Mouse (Mus musculus) embryonic facial prominence, embryonic 15.5 days (tissue): ENCODE data around the gene Olfr102. TPM values are rescaled to one million over a fixed set of nuclear protein-coding genes. Genes with fewer than 3 reads are reported as not detected.

ENCODE experiments used
- ATAC-seq: fragments of 200-750 bp; cut with Nextera tagmentation; 2 replicates; pipeline ENCODE4 v1.8.0; 2017; ENCODE audit warnings: low read depth, moderate TSS enrichment; ENCODE audit not compliant: insufficient number of reproducible peaks, low FRiP score, low TSS enrichment
- H3K27ac ChIP-seq: fragments of 300-500 bp; sonication (generic); replicated peaks from 2 replicates; pipeline ENCODE4 v1.5.1; 2015; ENCODE audit warnings: mild to moderate bottlenecking, inconsistent platforms
- H3K27me3 ChIP-seq: fragments of 300-500 bp; sonication (generic); 2 replicates; pipeline ENCODE4 v1.6.1; 2015; ENCODE audit warnings: inconsistent platforms
- H3K36me3 ChIP-seq: fragments of 300-500 bp; sonication (generic); 2 replicates; pipeline ENCODE4 v1.6.1; 2015; ENCODE audit warnings: mild to moderate bottlenecking, inconsistent platforms
- H3K4me1 ChIP-seq: fragments of 300-500 bp; sonication (generic); 2 replicates; pipeline ENCODE4 v1.6.1; 2015; ENCODE audit warnings: inconsistent platforms
- H3K4me2 ChIP-seq: fragments of 300-500 bp; sonication (generic); replicated peaks from 2 replicates; pipeline ENCODE4 v1.6.1; 2015; ENCODE audit warnings: mild to moderate bottlenecking, inconsistent platforms
- H3K4me3 ChIP-seq: fragments of 300-500 bp; sonication (generic); replicated peaks from 2 replicates; pipeline ENCODE4 v1.5.1; 2015; ENCODE audit warnings: mild to moderate bottlenecking, inconsistent platforms
- H3K9ac ChIP-seq: fragments of 300-500 bp; sonication (generic); 2 replicates; pipeline ENCODE4 v1.6.1; 2015; ENCODE audit warnings: inconsistent platforms
- H3K9me3 ChIP-seq: fragments of 300-500 bp; sonication (generic); replicated peaks from 2 replicates; pipeline ENCODE4 v1.6.1; 2016; ENCODE audit warnings: inconsistent platforms
- WGBS: fragments of 180-500 bp; shearing (Covaris S2); methylation state at CpG from one replicate; pipeline ENCODE4 v1.1.7; 2015; 5-methylcytosine and 5-hydroxymethylcytosine counted together
- polyA plus RNA-seq: library from polyadenylated mRNA; unstranded; fragments of >200 nt; fragmentation: Nextera tagmentation; extraction: Ambion mirVana; gene quantifications from 2 replicates; pipeline ENCODE4 v1.2.1, GENCODE M21; 2015

Gene Olfr102
- polyA plus RNA-seq, 1 experiment from 2014 or later, result 0.15 TPM

- no peaks in the 10 kb centered on the region for H3K27me3 ChIP-seq
- H3K4me3 ChIP-seq, result peak within 1 kb of the TSS; percentile 54
- no peaks in the 10 kb centered on the region for H3K36me3 ChIP-seq
- ATAC-seq, result peak; percentile 73; the same call in 1 of the 2 replicates
- H3K9ac ChIP-seq, result no peak within 1 kb of the TSS
- 1% methylated on average over 26 of the region's 26 CpGs for WGBS
- H3K27ac ChIP-seq, result no peak within 1 kb of the TSS
- H3K4me2 ChIP-seq, result peak within 1 kb of the TSS; percentile 91
- 0 out of 2 replicates have a peak, but pooled peaks cover 5% of the 10 kb centered on the region for H3K4me1 ChIP-seq
- H3K9me3 ChIP-seq, result no peaks in the 10 kb centered on the region
Observed at GRCm38 (mm10) chr17:37270058-37270701, 46.7 kb downstream of the Olfr102 start, which contains the start of gene H2-M3. Gene H2-M3, plus strand, starts transcription at chr17:37270220.

GRCm38 (mm10) chr17:37263626-37264025, 53.2 kb downstream of the Olfr102 start, which contains the start of gene Olfr98:
Gene Olfr98, minus strand, starts transcription at chr17:37263749.
- Histone ChIP-seq H3K4me2 (no peak within 1 kb of the TSS), H3K4me1 (no peaks in the 10 kb centered on the region), H3K27ac (no peak within 1 kb of the TSS), H3K36me3 (no peaks in the 10 kb centered on the region), H3K4me3 (no peak within 1 kb of the TSS), H3K9me3 (no peaks in the 10 kb centered on the region), H3K9ac (no peak within 1 kb of the TSS), H3K27me3 (no peaks in the 10 kb centered on the region)
- no peak for ATAC-seq
- 81% methylated on average over 1 of the region's 1 CpGs for WGBS

Other genes starting within 250 kb of the Olfr102 start
- 0.07 TPM in 1 of 2 replicates, not detected in the other for gene Olfr90, start 228.6 kb downstream of the Olfr102 start, polyA plus RNA-seq
- not detected in 2 replicates for gene Olfr91, start 218.8 kb downstream of the Olfr102 start, polyA plus RNA-seq
- not detected in 2 replicates for gene Olfr92, start 197.0 kb downstream of the Olfr102 start, polyA plus RNA-seq
- 0.05 TPM in 1 of 2 replicates, not detected in the other for gene Olfr93, start 155.6 kb downstream of the Olfr102 start, polyA plus RNA-seq
- 0.18 TPM in 1 of 2 replicates, not detected in the other for gene Ubd, start 123.2 kb downstream of the Olfr102 start, polyA plus RNA-seq
- gene Olfr94, start 116.1 kb downstream of the Olfr102 start, polyA plus RNA-seq, result 0.12 TPM in 1 of 2 replicates, not detected in the other
- gene Olfr95, start 103.9 kb downstream of the Olfr102 start, polyA plus RNA-seq, result not detected in 2 replicates
- 0.14 and 0.31 TPM in 2 replicates for gene Olfr96, start 96.9 kb downstream of the Olfr102 start, polyA plus RNA-seq
- gene Olfr97, start 79.7 kb downstream of the Olfr102 start, polyA plus RNA-seq, result not detected in 2 replicates
- not detected in 2 replicates for gene Olfr98, start 53.3 kb downstream of the Olfr102 start, polyA plus RNA-seq
- 1.7 and 2.6 TPM in 2 replicates for gene H2-M3, start 46.8 kb downstream of the Olfr102 start, polyA plus RNA-seq
- gene Olfr99, start 33.6 kb downstream of the Olfr102 start, polyA plus RNA-seq, result 0.16 TPM in 1 of 2 replicates, not detected in the other
- 0.17 TPM in 1 of 2 replicates, not detected in the other for gene Olfr101, start 12.7 kb downstream of the Olfr102 start, polyA plus RNA-seq
- 0.11 TPM in 1 of 2 replicates, not detected in the other for gene Olfr103, start 22.6 kb upstream of the Olfr102 start, polyA plus RNA-seq
- 0.05 TPM in 1 of 2 replicates, not detected in the other for gene Olfr104-ps, start 42.5 kb upstream of the Olfr102 start, polyA plus RNA-seq
- not detected in 2 replicates for gene Olfr105-ps, start 62.0 kb upstream of the Olfr102 start, polyA plus RNA-seq
- 0.12 TPM in 1 of 2 replicates, not detected in the other for gene Olfr106-ps, start 73.3 kb upstream of the Olfr102 start, polyA plus RNA-seq
- 0.07 and 0.17 TPM in 2 replicates for gene Olfr107, start 82.2 kb upstream of the Olfr102 start, polyA plus RNA-seq
- gene Olfr108, start 128.4 kb upstream of the Olfr102 start, polyA plus RNA-seq, result not detected in 2 replicates
- gene Olfr109, start 141.9 kb upstream of the Olfr102 start, polyA plus RNA-seq, result not detected in 2 replicates
- not detected in 2 replicates for gene H2-M2, start 166.5 kb upstream of the Olfr102 start, polyA plus RNA-seq
- gene Olfr110, start 175.4 kb upstream of the Olfr102 start, polyA plus RNA-seq, result 0.16 TPM in 1 of 2 replicates, not detected in the other
- gene Olfr111, start 191.0 kb upstream of the Olfr102 start, polyA plus RNA-seq, result not detected in 2 replicates